Mouse (Mus musculus): ENCODE results near the gene Ksr2.
"Not testable (repeated sequence)": the region's sequence is repeated elsewhere in the genome, so short reads cannot be mapped to it uniquely, and the experiment has no call there.

The Ksr2 gene

GRCm38 (mm10) chr5:117413507-117414501 lies at the start of gene Ksr2:
Ksr2 (plus strand) TSS chr5:117414000.
- peak; percentile 27 for DNase-seq (ENCODE audit: low read depth, low spot score)
- Histone ChIP-seq H3K36me3 (ENCODE audit: control insufficient read depth, insufficient read depth, low read length, poor library complexity, severe bottlenecking) (no peaks in the 10 kb centered on the region), H3K27me3 (ENCODE audit: control insufficient read depth, insufficient read depth, low read length, poor library complexity, severe bottlenecking) (peaks cover 3% of the 10 kb centered on the region; the same call in 1 of the 2 replicates)

DNA sequence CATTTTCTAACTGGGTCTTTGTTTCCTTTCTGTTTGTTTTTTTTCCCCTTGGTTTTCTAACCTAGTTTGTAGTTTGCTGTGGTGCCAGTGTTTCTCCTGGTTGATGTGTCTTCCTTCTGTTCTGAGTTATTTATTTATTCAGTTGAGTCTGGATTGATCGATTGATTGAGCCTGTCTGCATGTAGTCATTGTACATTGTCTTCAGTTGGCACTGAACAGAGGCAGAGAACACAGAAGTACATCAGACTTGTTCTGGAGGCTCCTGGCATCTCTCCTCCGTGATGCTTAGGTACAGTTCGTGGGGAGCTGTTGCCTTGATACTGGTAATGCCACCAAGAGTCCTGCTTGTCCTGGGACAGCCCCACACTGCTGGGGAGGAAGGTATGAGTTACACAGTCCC lies 49.0 kb upstream of the Ksr2 start:
- H3K36me3 ChIP-seq (ENCODE audit: control insufficient read depth, insufficient read depth, low read length, poor library complexity, severe bottlenecking): peaks cover 3% of the 10 kb centered on the region; the same call in 1 of the 2 replicates
- no peaks in the 10 kb centered on the region for H3K27me3 ChIP-seq (ENCODE audit: control insufficient read depth, insufficient read depth, low read length, poor library complexity, severe bottlenecking)
- DNase-seq (ENCODE audit: low read depth, low spot score): no peak

DNA sequence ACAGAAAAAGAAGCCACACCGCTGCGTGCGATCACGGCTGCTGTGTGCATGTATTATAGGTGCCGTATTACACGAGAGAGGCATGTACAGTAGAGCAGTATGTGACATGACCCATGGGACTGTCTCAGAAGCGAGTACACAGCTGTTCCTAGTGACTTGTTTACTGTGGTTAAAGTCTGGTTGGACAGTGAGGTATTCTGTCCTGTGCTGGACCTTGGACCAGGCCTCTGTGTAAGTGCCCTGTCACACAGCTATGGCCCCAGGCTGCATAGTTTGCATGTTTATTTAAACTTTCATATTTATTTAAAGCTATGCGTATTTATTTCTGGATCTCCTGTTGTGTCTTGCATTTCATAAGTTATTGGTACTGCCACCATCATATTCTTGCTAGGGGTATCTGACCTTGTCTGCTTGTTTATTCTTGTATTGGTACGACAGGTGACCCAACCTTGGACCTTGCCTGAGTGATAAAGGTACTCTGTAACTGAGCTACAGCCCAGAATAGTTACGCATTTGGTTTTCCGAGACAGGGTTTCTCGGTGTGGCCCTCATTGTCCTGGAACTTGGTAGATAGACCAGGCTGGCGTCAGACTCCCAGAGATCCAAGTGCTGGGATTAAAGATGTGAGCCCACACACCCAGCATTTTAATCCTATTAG lies 47.8 kb upstream of the Ksr2 start:
- DNase-seq (ENCODE audit: low read depth, low spot score): no peak
- H3K27me3 ChIP-seq (ENCODE audit: control insufficient read depth, insufficient read depth, low read length, poor library complexity, severe bottlenecking): no peaks in the 10 kb centered on the region
- peaks cover 7% of the 10 kb centered on the region; the same call in 1 of the 2 replicates for H3K36me3 ChIP-seq (ENCODE audit: control insufficient read depth, insufficient read depth, low read length, poor library complexity, severe bottlenecking)

DNA sequence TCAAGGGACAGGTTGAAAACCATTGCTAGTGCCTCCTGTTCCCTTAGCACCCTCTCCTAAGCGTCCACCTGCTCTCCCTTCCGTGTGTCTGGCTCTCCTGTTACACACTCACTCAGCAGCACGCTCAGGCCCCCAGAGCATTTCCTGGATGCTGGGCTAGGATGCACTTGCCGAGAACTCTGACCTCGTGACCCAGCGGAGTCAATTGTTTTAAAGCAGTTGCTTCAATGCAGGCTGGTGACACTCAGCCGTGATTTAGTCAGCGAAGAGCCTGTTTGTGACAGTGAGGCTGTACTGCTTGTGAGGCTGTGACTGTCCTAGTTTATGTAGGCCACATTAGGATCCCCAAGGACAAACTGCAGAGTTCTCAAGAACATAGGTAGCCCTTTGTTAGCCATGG lies 46.6 kb upstream of the Ksr2 start:
- Histone ChIP-seq H3K27me3 (ENCODE audit: control insufficient read depth, insufficient read depth, low read length, poor library complexity, severe bottlenecking) (no peaks in the 10 kb centered on the region), H3K36me3 (ENCODE audit: control insufficient read depth, insufficient read depth, low read length, poor library complexity, severe bottlenecking) (peaks cover 7% of the 10 kb centered on the region; the same call in 1 of the 2 replicates)
- DNase-seq (ENCODE audit: low read depth, low spot score): no peak

DNA sequence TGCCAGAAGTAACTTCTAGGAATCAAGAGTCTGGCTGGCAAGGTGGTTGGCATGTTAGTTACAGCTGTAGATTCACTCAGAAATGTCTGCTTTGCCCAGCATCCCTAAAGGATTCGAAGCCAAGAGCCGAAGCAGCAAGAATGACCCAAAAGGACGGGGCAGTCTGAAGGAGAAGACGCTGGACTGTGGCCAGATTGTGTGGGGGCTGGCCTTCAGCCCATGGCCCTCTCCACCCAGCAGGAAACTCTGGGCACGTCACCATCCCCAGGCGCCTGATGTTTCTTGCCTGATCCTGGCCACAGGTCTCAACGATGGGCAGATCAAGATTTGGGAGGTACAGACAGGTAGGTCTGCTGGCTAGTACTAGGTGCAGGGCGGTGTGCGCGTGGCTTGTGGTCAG lies 43.2 kb upstream of the Ksr2 start:
- H3K27me3 ChIP-seq (ENCODE audit: control insufficient read depth, insufficient read depth, low read length, poor library complexity, severe bottlenecking): no peaks in the 10 kb centered on the region
- DNase-seq (ENCODE audit: low read depth, low spot score): no peak
- H3K36me3 ChIP-seq (ENCODE audit: control insufficient read depth, insufficient read depth, low read length, poor library complexity, severe bottlenecking): peaks cover 8% of the 10 kb centered on the region

DNA sequence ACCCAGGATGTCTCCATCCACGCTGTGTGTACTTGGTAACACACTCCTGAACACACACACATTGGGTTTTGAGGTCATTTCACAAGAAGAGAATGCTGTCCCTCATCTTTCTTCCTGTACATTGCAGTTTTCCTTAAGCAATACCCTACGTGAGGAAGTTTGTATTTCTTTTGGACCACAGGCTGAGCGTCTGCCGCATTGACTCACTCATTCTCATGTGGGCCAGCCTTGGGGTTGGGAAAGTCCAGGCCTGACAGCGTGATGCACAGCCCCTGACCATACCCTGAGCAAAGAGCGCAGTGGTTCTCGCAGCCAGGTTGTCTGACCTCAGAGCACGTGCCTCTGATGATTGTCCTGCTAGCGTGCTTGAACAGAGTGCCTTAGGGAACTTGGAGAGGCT lies 40.4 kb upstream of the Ksr2 start:
- Histone ChIP-seq H3K36me3 (ENCODE audit: control insufficient read depth, insufficient read depth, low read length, poor library complexity, severe bottlenecking) (peaks cover 8% of the 10 kb centered on the region), H3K27me3 (ENCODE audit: control insufficient read depth, insufficient read depth, low read length, poor library complexity, severe bottlenecking) (no peaks in the 10 kb centered on the region)
- DNase-seq (ENCODE audit: low read depth, low spot score): no peak

- DNase-seq (ENCODE audit: low read depth, low spot score): no peak
- H3K27me3 ChIP-seq (ENCODE audit: control insufficient read depth, insufficient read depth, low read length, poor library complexity, severe bottlenecking): no peaks in the 10 kb centered on the region
- H3K36me3 ChIP-seq (ENCODE audit: control insufficient read depth, insufficient read depth, low read length, poor library complexity, severe bottlenecking): peaks cover 8% of the 10 kb centered on the region
Measured at GRCm38 (mm10) chr5:117374372-117375049, 39.3 kb upstream of the Ksr2 start.

- DNase-seq (ENCODE audit: low read depth, low spot score): no peak
- H3K36me3 ChIP-seq (ENCODE audit: control insufficient read depth, insufficient read depth, low read length, poor library complexity, severe bottlenecking): peaks cover 5% of the 10 kb centered on the region
- no peaks in the 10 kb centered on the region for H3K27me3 ChIP-seq (ENCODE audit: control insufficient read depth, insufficient read depth, low read length, poor library complexity, severe bottlenecking)
Measured at GRCm38 (mm10) chr5:117376331-117376761, 37.5 kb upstream of the Ksr2 start.

DNA sequence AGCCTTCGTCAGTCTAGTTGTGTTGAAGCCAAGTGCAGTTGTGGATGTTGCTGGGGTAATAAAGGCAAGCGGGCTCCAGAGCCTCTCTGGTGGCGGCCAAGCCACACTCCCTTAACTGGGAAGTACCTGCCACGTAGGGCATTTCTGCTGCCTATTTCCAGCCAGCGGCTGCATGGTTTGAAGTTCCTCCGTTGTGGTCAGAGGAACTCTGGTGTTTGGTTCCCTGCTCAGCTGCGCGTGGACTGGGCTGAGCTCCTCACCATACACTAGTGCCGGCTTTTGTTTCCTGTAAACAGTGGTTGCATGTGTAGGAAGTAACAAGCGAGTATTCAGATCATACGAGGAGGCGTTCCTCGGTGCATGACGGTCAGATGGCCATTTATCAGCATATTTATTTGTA lies 36.1 kb upstream of the Ksr2 start:
- not testable (repeated sequence) for H3K27me3 ChIP-seq (ENCODE audit: control insufficient read depth, insufficient read depth, low read length, poor library complexity, severe bottlenecking); H3K36me3 ChIP-seq (ENCODE audit: control insufficient read depth, insufficient read depth, low read length, poor library complexity, severe bottlenecking)
- DNase-seq (ENCODE audit: low read depth, low spot score): peak; percentile 46

- Histone ChIP-seq H3K36me3 (ENCODE audit: control insufficient read depth, insufficient read depth, low read length, poor library complexity, severe bottlenecking) (peaks cover 1% of the 10 kb centered on the region), H3K27me3 (ENCODE audit: control insufficient read depth, insufficient read depth, low read length, poor library complexity, severe bottlenecking) (no peaks in the 10 kb centered on the region)
- DNase-seq (ENCODE audit: low read depth, low spot score): no peak
Measured at GRCm38 (mm10) chr5:117380199-117380598, 33.6 kb upstream of the Ksr2 start.

GRCm38 (mm10) chr5:117381785-117382184 lies 32.0 kb upstream of the Ksr2 start:
- no peak for DNase-seq (ENCODE audit: low read depth, low spot score)
- Histone ChIP-seq H3K36me3 (ENCODE audit: control insufficient read depth, insufficient read depth, low read length, poor library complexity, severe bottlenecking) (peaks cover 1% of the 10 kb centered on the region), H3K27me3 (ENCODE audit: control insufficient read depth, insufficient read depth, low read length, poor library complexity, severe bottlenecking) (no peaks in the 10 kb centered on the region)

- H3K36me3 ChIP-seq (ENCODE audit: control insufficient read depth, insufficient read depth, low read length, poor library complexity, severe bottlenecking): peaks cover 1% of the 10 kb centered on the region
- no peaks in the 10 kb centered on the region for H3K27me3 ChIP-seq (ENCODE audit: control insufficient read depth, insufficient read depth, low read length, poor library complexity, severe bottlenecking)
- DNase-seq (ENCODE audit: low read depth, low spot score): no peak
Measured at GRCm38 (mm10) chr5:117383198-117383597, 30.6 kb upstream of the Ksr2 start.

- Histone ChIP-seq H3K36me3 (ENCODE audit: control insufficient read depth, insufficient read depth, low read length, poor library complexity, severe bottlenecking) (no peaks in the 10 kb centered on the region), H3K27me3 (ENCODE audit: control insufficient read depth, insufficient read depth, low read length, poor library complexity, severe bottlenecking) (no peaks in the 10 kb centered on the region)
- peak; percentile 70 for DNase-seq (ENCODE audit: low read depth, low spot score)
Measured at GRCm38 (mm10) chr5:117388296-117388751, 25.5 kb upstream of the Ksr2 start.

- Histone ChIP-seq H3K27me3 (ENCODE audit: control insufficient read depth, insufficient read depth, low read length, poor library complexity, severe bottlenecking) (no peaks in the 10 kb centered on the region), H3K36me3 (ENCODE audit: control insufficient read depth, insufficient read depth, low read length, poor library complexity, severe bottlenecking) (no peaks in the 10 kb centered on the region)
- peak; percentile 95 for DNase-seq (ENCODE audit: low read depth, low spot score)
Measured at GRCm38 (mm10) chr5:117388877-117389276, 24.9 kb upstream of the Ksr2 start, which contains the start of gene Rfc5. Rfc5 (minus strand) TSS chr5:117389047.

All from splenic B cell, adult 2 months (primary cell).